Comparison of ENCODE assay signal across 8 mouse cellular contexts in the genomic region with DNA sequence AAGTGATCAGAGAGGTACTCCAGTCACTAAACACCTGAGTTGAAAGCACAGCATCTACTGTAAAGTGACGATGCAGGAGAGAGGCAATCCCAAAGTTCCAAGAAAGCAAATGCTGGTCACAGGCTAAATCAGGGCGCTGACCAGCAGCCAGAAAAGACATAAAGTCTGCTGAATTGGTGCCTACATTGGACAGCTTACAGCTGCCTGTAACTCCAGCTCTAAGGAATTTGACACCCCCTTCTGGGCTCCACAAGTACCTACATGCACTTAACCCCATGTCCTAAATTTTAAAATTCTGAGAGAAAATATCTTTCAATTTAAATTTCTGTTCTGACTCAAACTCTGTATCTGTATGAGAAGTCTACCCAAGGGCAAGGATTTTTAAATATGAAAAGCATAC. TPM values are rescaled to one million over a fixed set of nuclear protein-coding genes. Genes with fewer than 3 reads are reported as not detected.
DNase-seq lines count a peak whose midpoint lies in the region; ATAC-seq and TF ChIP-seq lines count a peak whose summit lies in the region.

No protein-coding gene starts in this region.

- no peak for ATAC-seq in heart, embryonic 13.5 days (ENCODE audit: extremely low read depth, insufficient number of reproducible peaks, low FRiP score, low TSS enrichment)
- ATAC-seq in Patski, result no peak
- ATAC-seq in hindbrain, embryonic 12.5 days (ENCODE audit: low FRiP score), result no peak
- ATAC-seq in midbrain, embryonic 13.5 days, result no peak
- no peak for ATAC-seq in frontal cortex, adult (ENCODE audit: low TSS enrichment)

- no peaks in the 10 kb centered on the region for H3K9me3 ChIP-seq in heart, embryonic 13.5 days
- no peaks in the 10 kb centered on the region for H3K9me3 ChIP-seq in hindbrain, embryonic 12.5 days (replicated peaks)
- H3K9me3 ChIP-seq in midbrain, embryonic 13.5 days, result no peaks in the 10 kb centered on the region

- TF ChIP-seq CTCF in Patski (IDR thresholded peaks at IDR 0.05), result peak; percentile 64

- CTCF ChIA-PET in Patski (lab: Charles Lee), result interaction anchor here (0.7 to 2.8 kb wide), 4 partner anchors 20 to 94 kb away, joined by 3 to 20 read pairs (median 4); no protein-coding TSS in a partner anchor

- peaks cover 31% of the 10 kb centered on the region for H3K4me1 ChIP-seq in heart, embryonic 13.5 days
- peaks cover 13% of the 10 kb centered on the region for H3K4me1 ChIP-seq in hindbrain, embryonic 12.5 days
- H3K4me1 ChIP-seq in midbrain, embryonic 13.5 days (replicated peaks), result peaks cover 29% of the 10 kb centered on the region

- no peaks in the 10 kb centered on the region for H3K27me3 ChIP-seq in heart, embryonic 13.5 days (replicated peaks)
- no peaks in the 10 kb centered on the region for H3K27me3 ChIP-seq in Patski
- no peaks in the 10 kb centered on the region for H3K27me3 ChIP-seq in hindbrain, embryonic 12.5 days
- H3K27me3 ChIP-seq in midbrain, embryonic 13.5 days, result no peaks in the 10 kb centered on the region

- POLR2A ChIA-PET in Patski (lab: Charles Lee), result no interaction called here

- H3K27ac ChIP-seq in heart, embryonic 13.5 days (replicated peaks), result no peak overlapping the region
- no peak overlapping the region for H3K27ac ChIP-seq in hindbrain, embryonic 12.5 days
- no peak overlapping the region for H3K27ac ChIP-seq in midbrain, embryonic 13.5 days

- intact Hi-C loops in heart, postnatal 14 days (cut with DNase I), result loop anchor here (2.0 to 10.0 kb wide), 6 partner anchors 92 to 395 kb away; a partner anchor contains a TSS

- in situ Hi-C loops in Patski (cut with MboI; ENCODE audit: low pct_unique_long_range_greater_than_20kb), result no loop called here

- peaks cover 48% of the 10 kb centered on the region for H3K36me3 ChIP-seq in heart, embryonic 13.5 days
- H3K36me3 ChIP-seq in hindbrain, embryonic 12.5 days, result peaks cover 44% of the 10 kb centered on the region
- peaks cover 41% of the 10 kb centered on the region for H3K36me3 ChIP-seq in midbrain, embryonic 13.5 days

- peak overlapping the region; percentile 100 for H3K9ac ChIP-seq in heart, embryonic 13.5 days
- no peak overlapping the region for H3K9ac ChIP-seq in hindbrain, embryonic 12.5 days
- no peak overlapping the region for H3K9ac ChIP-seq in midbrain, embryonic 13.5 days (replicated peaks)

- 78% methylated on average over 2 of the region's 2 CpGs for WGBS in heart, embryonic 13.5 days
- WGBS in hindbrain, embryonic 12.5 days, result 89% methylated on average over 2 of the region's 2 CpGs
- WGBS in midbrain, embryonic 13.5 days, result 94% methylated on average over 2 of the region's 2 CpGs

- peak overlapping the region; percentile 99 for H3K4me3 ChIP-seq in heart, embryonic 13.5 days
- 0 out of 2 replicates have a peak overlapping the region, but pooled peaks have one; percentile 4 for H3K4me3 ChIP-seq in hindbrain, embryonic 12.5 days
- peak overlapping the region; percentile 99 for H3K4me3 ChIP-seq in midbrain, embryonic 13.5 days (replicated peaks)

- DNase-seq in heart, postnatal 14 days, result no peak
- DNase-seq in Patski (ENCODE audit: low read depth, low spot score), result no peak
- no peak for DNase-seq in adrenal gland, postnatal 10 days
- DNase-seq in urinary bladder, postnatal 25 days (ENCODE audit: low spot score), result no peak

- peak overlapping the region; percentile 97 for H3K4me2 ChIP-seq in heart, embryonic 13.5 days
- peak overlapping the region; percentile 96 for H3K4me2 ChIP-seq in hindbrain, embryonic 12.5 days (replicated peaks)
- peak overlapping the region; percentile 98 for H3K4me2 ChIP-seq in midbrain, embryonic 13.5 days (replicated peaks)

RNA-seq across cellular contexts. Expression of a gene that starts 2.0 kb away (rescaled TPM):
- 67.1 and 68.2 TPM in 2 replicates for polyA plus RNA-seq in heart, embryonic 13.5 days (2015; fragmentation: Nextera tagmentation; extraction: Ambion mirVana)
- total RNA-seq in heart, postnatal 14 days (2021), result 10 to 100 TPM; 70.1 to 70.2 TPM
- polyA plus RNA-seq in Patski (2021), result 84.6 TPM
- 92.0 and 99.1 TPM in 2 replicates for polyA plus RNA-seq in hindbrain, embryonic 12.5 days (2016; fragmentation: Nextera tagmentation; extraction: Ambion mirVana)
- polyA plus RNA-seq in midbrain, embryonic 13.5 days (2015; fragmentation: Nextera tagmentation; extraction: Ambion mirVana), result 72.0 and 79.9 TPM in 2 replicates
- 10 to 100 TPM; 80.2 to 82.4 TPM for total RNA-seq in adrenal gland, postnatal 10 days (2021)

Comparison
In these comparisons a context has a peak if more than half of its experiments do, and no peak if none do; other contexts are left out.
1. H3K4me3 ChIP-seq: peak in every context shown above with its lines; median percentile 99 in heart, embryonic 13.5 days; 99 in midbrain, embryonic 13.5 days; 4 in hindbrain, embryonic 12.5 days.